Mouse (Mus musculus) forebrain, postnatal 0 days (tissue): ENCODE measurements around the gene Saa4. TPM values are rescaled to one million over a fixed set of nuclear protein-coding genes. Genes with fewer than 3 reads are reported as not detected.

Experiments
- ATAC-seq: fragments of 200-750 bp; cut with Nextera tagmentation; 2 replicates; pipeline ENCODE4 v1.8.0; 2017; ENCODE audit warnings: mild to moderate bottlenecking, moderate library complexity
- DNase-seq: peaks from one replicate; pipeline ENCODE4 v3.0.0-alpha.2; 2015
- H3K27ac ChIP-seq: fragments of 300-500 bp; sonication (generic); 2 replicates; pipeline ENCODE4 v1.5.1; 2014; ENCODE audit warnings: low read depth, mild to moderate bottlenecking, antibody characterized with exemption, low read length, moderate library complexity, mixed read lengths
- H3K27me3 ChIP-seq: fragments of 300-500 bp; sonication (generic); 2 replicates; pipeline ENCODE4 v1.6.1; 2014; ENCODE audit warnings: mild to moderate bottlenecking, low read length, mixed read lengths; ENCODE audit not compliant: insufficient read depth
- H3K36me3 ChIP-seq: fragments of 300-500 bp; sonication (generic); 2 replicates; pipeline ENCODE4 v1.6.1; 2014; ENCODE audit warnings: mild to moderate bottlenecking, moderate library complexity; ENCODE audit not compliant: insufficient read depth
- H3K4me1 ChIP-seq: fragments of 300-500 bp; sonication (generic); 2 replicates; pipeline ENCODE4 v1.6.1; 2014; ENCODE audit warnings: antibody characterized with exemption; ENCODE audit not compliant: insufficient read depth
- H3K4me2 ChIP-seq: fragments of 300-500 bp; sonication (generic); 2 replicates; pipeline ENCODE4 v1.6.1; 2014; ENCODE audit warnings: low read depth, mild to moderate bottlenecking, moderate library complexity
- H3K4me3 ChIP-seq: fragments of 300-500 bp; sonication (generic); 2 replicates; pipeline ENCODE4 v1.5.1; 2014; ENCODE audit warnings: low read depth, low read length, mixed read lengths
- H3K9ac ChIP-seq: fragments of 300-500 bp; sonication (generic); 2 replicates; pipeline ENCODE4 v1.6.1; 2014; ENCODE audit warnings: mild to moderate bottlenecking
- H3K9me3 ChIP-seq: fragments of 300-500 bp; sonication (generic); 2 replicates; pipeline ENCODE4 v1.6.1; 2016; ENCODE audit warnings: low read length
- CTCF ChIP-seq: sonication (generic); IDR thresholded peaks from 2 replicates; pipeline ENCODE4 v1.5.1; 2016; ENCODE audit warnings: antibody characterized with exemption, control low read depth, low read depth
- WGBS: fragments of 180-500 bp; shearing (Covaris S2); extraction: QIAGEN DNeasy Blood & Tissue Kit; methylation state at CpG from one replicate; pipeline ENCODE4 v1.1.7; 2014; 5-methylcytosine and 5-hydroxymethylcytosine counted together
- polyA plus RNA-seq: library from polyadenylated mRNA; unstranded; fragments of >200 nt; fragmentation: Nextera tagmentation; extraction: Ambion mirVana; gene quantifications from 2 replicates; pipeline ENCODE4 v1.2.1, GENCODE M21; 2015
- total RNA-seq: library from RNA; depleted of rRNA; stranded (reverse); fragments of >200 nt; gene quantifications from 2 replicates; pipeline ENCODE4 v1.2.3, GENCODE M21; 2014; rRNA removed

The Saa4 gene
- total RNA-seq, result not detected in 2 replicates
- not detected in 2 replicates for polyA plus RNA-seq

GRCm38 (mm10) chr7:46732458-46732857 is at the start of gene Saa4:
Gene Saa4 (minus strand): TSS chr7:46732603.
- Histone ChIP-seq H3K4me1 (no peaks in the 10 kb centered on the region), H3K4me2 (no peak within 1 kb of the TSS), H3K27ac (no peak within 1 kb of the TSS), H3K27me3 (no peaks in the 10 kb centered on the region), H3K36me3 (no peaks in the 10 kb centered on the region), H3K9me3 (no peaks in the 10 kb centered on the region), H3K9ac (no peak within 1 kb of the TSS), H3K4me3 (no peak within 1 kb of the TSS)
- no peak for TF ChIP-seq CTCF
- no peak for DNase-seq
- 81% methylated on average over 4 of the region's 4 CpGs for WGBS
- ATAC-seq, result no peak

GRCm38 (mm10) chr7:46770706-46771105 is 38.3 kb upstream of the Saa4 start:
- H3K4me1 ChIP-seq, result no peaks in the 10 kb centered on the region
- H3K4me3 ChIP-seq, result no peak overlapping the region
- H3K36me3 ChIP-seq, result peaks cover 71% of the 10 kb centered on the region
- peak; percentile 97 for TF ChIP-seq CTCF
- DNase-seq (peak; percentile 76), ATAC-seq (no peak)
- 69% methylated on average over 4 of the region's 4 CpGs for WGBS
- no peaks in the 10 kb centered on the region for H3K27me3 ChIP-seq
- H3K9me3 ChIP-seq, result no peaks in the 10 kb centered on the region
- no peak overlapping the region for H3K4me2 ChIP-seq
- H3K9ac ChIP-seq, result no peak overlapping the region
- H3K27ac ChIP-seq, result no peak overlapping the region

GRCm38 (mm10) chr7:46768451-46768850 is 36.0 kb upstream of the Saa4 start:
- H3K4me3 ChIP-seq, result no peak overlapping the region
- H3K4me1 ChIP-seq, result no peaks in the 10 kb centered on the region
- 95% methylated on average over 7 of the region's 7 CpGs for WGBS
- no peaks in the 10 kb centered on the region for H3K9me3 ChIP-seq
- H3K9ac ChIP-seq, result no peak overlapping the region
- no peak overlapping the region for H3K4me2 ChIP-seq
- ATAC-seq (no peak), DNase-seq (no peak)
- H3K27me3 ChIP-seq, result no peaks in the 10 kb centered on the region
- H3K36me3 ChIP-seq, result peaks cover 71% of the 10 kb centered on the region
- H3K27ac ChIP-seq, result no peak overlapping the region
- no peak for TF ChIP-seq CTCF

- peaks cover 71% of the 10 kb centered on the region for H3K36me3 ChIP-seq
- H3K4me3 ChIP-seq, result no peak overlapping the region
- H3K9ac ChIP-seq, result no peak overlapping the region
- no peaks in the 10 kb centered on the region for H3K9me3 ChIP-seq
- H3K27me3 ChIP-seq, result no peaks in the 10 kb centered on the region
- H3K4me1 ChIP-seq, result no peaks in the 10 kb centered on the region
- no peak for ATAC-seq
- TF ChIP-seq CTCF, result no peak
- DNase-seq, result no peak
- H3K27ac ChIP-seq, result no peak overlapping the region
- no peak overlapping the region for H3K4me2 ChIP-seq
These were observed 35.0 kb upstream of the Saa4 start for GRCm38 (mm10) chr7:46767371-46767770.

GRCm38 (mm10) chr7:46764672-46765071 is 32.3 kb upstream of the Saa4 start:
- H3K9me3 ChIP-seq, result no peaks in the 10 kb centered on the region
- H3K27me3 ChIP-seq, result no peaks in the 10 kb centered on the region
- H3K36me3 ChIP-seq, result peaks cover 69% of the 10 kb centered on the region
- no peaks in the 10 kb centered on the region for H3K4me1 ChIP-seq
- DNase-seq (no peak), ATAC-seq (no peak)
- no peak overlapping the region for H3K4me3 ChIP-seq
- H3K4me2 ChIP-seq, result no peak overlapping the region
- no peak overlapping the region for H3K27ac ChIP-seq
- WGBS, result 69% methylated on average over 8 of the region's 8 CpGs
- H3K9ac ChIP-seq, result no peak overlapping the region
- no peak for TF ChIP-seq CTCF

GRCm38 (mm10) chr7:46762601-46763000 is 30.2 kb upstream of the Saa4 start:
- 94% methylated on average over 5 of the region's 5 CpGs for WGBS
- Histone ChIP-seq H3K27me3 (no peaks in the 10 kb centered on the region), H3K36me3 (peaks cover 60% of the 10 kb centered on the region), H3K9ac (no peak overlapping the region), H3K9me3 (no peaks in the 10 kb centered on the region), H3K4me1 (no peaks in the 10 kb centered on the region), H3K27ac (no peak overlapping the region), H3K4me3 (no peak overlapping the region), H3K4me2 (no peak overlapping the region)
- TF ChIP-seq CTCF, result no peak
- ATAC-seq (no peak), DNase-seq (no peak)

- Histone ChIP-seq H3K4me2 (no peak overlapping the region), H3K4me3 (no peak overlapping the region), H3K9ac (no peak overlapping the region), H3K36me3 (peaks cover 52% of the 10 kb centered on the region), H3K9me3 (no peaks in the 10 kb centered on the region), H3K27me3 (no peaks in the 10 kb centered on the region), H3K27ac (no peak overlapping the region), H3K4me1 (no peaks in the 10 kb centered on the region)
- ATAC-seq (no peak), DNase-seq (no peak)
- 72% methylated on average over 11 of the region's 11 CpGs for WGBS
- TF ChIP-seq CTCF, result no peak
These were observed 28.8 kb upstream of the Saa4 start for GRCm38 (mm10) chr7:46761049-46761795.
